Mouse (Mus musculus) stomach, embryonic 16.5 days (tissue): Measurements from ENCODE around the gene Wdr77. TPM values are rescaled to one million over a fixed set of nuclear protein-coding genes. Genes with fewer than 3 reads are reported as not detected.
"Not testable (repeated sequence)": the region's sequence is repeated elsewhere in the genome, so short reads cannot be mapped to it uniquely, and the experiment has no call there.

ENCODE experiments used
- ATAC-seq: fragments of 200-750 bp; cut with Nextera tagmentation; 2 replicates; pipeline ENCODE4 v1.8.0; 2017; ENCODE audit warnings: moderate number of reproducible peaks, moderate TSS enrichment; ENCODE audit not compliant: insufficient read depth, low FRiP score
- H3K27ac ChIP-seq: fragments of 300-500 bp; sonication (generic); 2 replicates; pipeline ENCODE4 v1.5.1; 2014; ENCODE audit warnings: low read length
- H3K27me3 ChIP-seq: fragments of 300-500 bp; sonication (generic); 2 replicates; pipeline ENCODE4 v1.6.1; 2014; ENCODE audit warnings: low read length, control low read depth, mixed read lengths; ENCODE audit not compliant: control insufficient read depth, insufficient read depth
- H3K36me3 ChIP-seq: fragments of 300-500 bp; sonication (generic); 2 replicates; pipeline ENCODE4 v1.6.1; 2014; ENCODE audit warnings: low read length; ENCODE audit not compliant: control insufficient read depth, insufficient read depth
- H3K4me1 ChIP-seq: fragments of 300-500 bp; sonication (generic); 2 replicates; pipeline ENCODE4 v1.6.1; 2014; ENCODE audit warnings: low read length, control low read depth, mixed read lengths; ENCODE audit not compliant: control insufficient read depth, insufficient read depth
- H3K4me2 ChIP-seq: fragments of 300-500 bp; sonication (generic); 2 replicates; pipeline ENCODE4 v1.6.1; 2014; ENCODE audit warnings: low read depth, low read length, mixed read lengths
- H3K4me3 ChIP-seq: fragments of 300-500 bp; sonication (generic); replicated peaks from 2 replicates; pipeline ENCODE4 v1.5.1; 2014; ENCODE audit warnings: mild to moderate bottlenecking, low read length
- H3K9ac ChIP-seq: fragments of 300-500 bp; sonication (generic); 2 replicates; pipeline ENCODE4 v1.6.1; 2014; ENCODE audit warnings: low read length
- H3K9me3 ChIP-seq: fragments of 300-500 bp; sonication (generic); replicated peaks from 2 replicates; pipeline ENCODE4 v1.6.1; 2016; ENCODE audit warnings: low read length, control low read depth; ENCODE audit not compliant: control insufficient read depth
- whole genome bisulfite sequencing: fragments of 180-500 bp; shearing (Covaris S2); extraction: QIAGEN DNeasy Blood & Tissue Kit; methylation state at CpG from one replicate; pipeline ENCODE4 v1.1.7; 2014; 5-methylcytosine and 5-hydroxymethylcytosine counted together
- polyA plus RNA-seq: library from polyadenylated mRNA; unstranded; fragments of >200 nt; fragmentation: Nextera tagmentation; extraction: Ambion mirVana; gene quantifications from 2 replicates; pipeline ENCODE4 v1.2.1, GENCODE M21; 2015

The Wdr77 gene
- polyA plus RNA-seq, 1 experiment from 2014 or later, result 110 TPM

GRCm38 (mm10) chr3:106003360-106003759, 44.2 kb downstream of the Wdr77 start:
- not testable (repeated sequence) for ATAC-seq, H3K4me1 ChIP-seq, H3K9ac ChIP-seq, H3K36me3 ChIP-seq, H3K4me3 ChIP-seq, H3K9me3 ChIP-seq, H3K27me3 ChIP-seq, H3K27ac ChIP-seq, H3K4me2 ChIP-seq
- WGBS, result 79% methylated on average over 10 of the region's 10 CpGs

- H3K4me3 ChIP-seq, result no peak within 1 kb of the TSS
- 81% methylated on average over 2 of the region's 2 CpGs for WGBS
Observed at GRCm38 (mm10) chr3:106014546-106014945, 55.4 kb downstream of the Wdr77 start, which contains the start of gene Pifo. TSS of gene Pifo (minus strand) at chr3:106014646.

More at GRCm38 (mm10) chr3:106014546-106014945, 55.4 kb downstream of the Wdr77 start, which contains the start of gene Pifo:
- Histone ChIP-seq H3K27me3 (no peaks in the 10 kb centered on the region), H3K4me2 (no peak within 1 kb of the TSS), H3K36me3 (no peaks in the 10 kb centered on the region), H3K9me3 (no peaks in the 10 kb centered on the region), H3K9ac (no peak within 1 kb of the TSS), H3K4me1 (no peaks in the 10 kb centered on the region), H3K27ac (no peak within 1 kb of the TSS)
- ATAC-seq, result no peak

Other genes with a start within 250 kb of the Wdr77 start
- 127 and 148 TPM in 2 replicates for gene Rap1a, start 158.0 kb upstream of the Wdr77 start, polyA plus RNA-seq
- gene Adora3, start 88.5 kb upstream of the Wdr77 start, polyA plus RNA-seq, result 1.0 and 1.2 TPM in 2 replicates
- 0.44 TPM in 1 of 2 replicates, not detected in the other for gene Tmigd3, start 88.5 kb upstream of the Wdr77 start, polyA plus RNA-seq
- 1.6 and 2.6 TPM in 2 replicates for gene I830077J02Rik, start 26.7 kb upstream of the Wdr77 start, polyA plus RNA-seq
- gene Atp5f1, start 730 bp downstream of the Wdr77 start, polyA plus RNA-seq, result 473 and 524 TPM in 2 replicates
- 0.90 and 1.6 TPM in 2 replicates for gene Ovgp1, start 14.3 kb downstream of the Wdr77 start, polyA plus RNA-seq
- 0.35 TPM in 1 of 2 replicates, not detected in the other for gene Pifo, start 55.3 kb downstream of the Wdr77 start, polyA plus RNA-seq
- not detected in 2 replicates for gene Chil5, start 73.4 kb downstream of the Wdr77 start, polyA plus RNA-seq
- 0.08 and 0.26 TPM in 2 replicates for gene Chia1, start 153.9 kb downstream of the Wdr77 start, polyA plus RNA-seq
- gene Chil3, start 208.2 kb downstream of the Wdr77 start, polyA plus RNA-seq, result 1.7 and 1.9 TPM in 2 replicates